Mouse (Mus musculus) midbrain, embryonic 14.5 days (tissue): Measurements from ENCODE around the gene Batf3. TPM values are rescaled to one million over a fixed set of nuclear protein-coding genes. Genes with fewer than 3 reads are reported as not detected.
A peak's percentile ranks its signal among the peaks of the same experiment; 100 is the strongest.

Source experiments
- ATAC-seq: fragments of 200-750 bp; cut with Nextera tagmentation; 2 replicates; pipeline ENCODE4 v1.8.0; 2017; ENCODE audit warnings: moderate number of reproducible peaks, moderate library complexity; ENCODE audit not compliant: low FRiP score, low TSS enrichment
- DNase-seq: peaks from one replicate; pipeline ENCODE4 v3.0.0-alpha.2; 2015
- H3K27ac ChIP-seq: fragments of 300-500 bp; sonication (generic); replicated peaks from 2 replicates; pipeline ENCODE4 v1.5.1; 2014; ENCODE audit warnings: mild to moderate bottlenecking, low read depth, low read length, moderate library complexity
- H3K27me3 ChIP-seq: fragments of 300-500 bp; sonication (generic); 2 replicates; pipeline ENCODE4 v1.6.1; 2014; ENCODE audit warnings: low read length, control low read depth, mixed read lengths; ENCODE audit not compliant: control insufficient read depth, insufficient read depth
- H3K36me3 ChIP-seq: fragments of 300-500 bp; sonication (generic); 2 replicates; pipeline ENCODE4 v1.6.1; 2014; ENCODE audit warnings: low read length, control low read depth; ENCODE audit not compliant: control insufficient read depth, insufficient read depth
- H3K4me1 ChIP-seq: fragments of 300-500 bp; sonication (generic); 2 replicates; pipeline ENCODE4 v1.6.1; 2014; ENCODE audit warnings: mild to moderate bottlenecking, antibody characterized with exemption, low read length, control low read depth; ENCODE audit not compliant: control insufficient read depth, insufficient read depth
- H3K4me2 ChIP-seq: fragments of 300-500 bp; sonication (generic); 2 replicates; pipeline ENCODE4 v1.6.1; 2014; ENCODE audit warnings: mild to moderate bottlenecking, low read length, moderate library complexity
- H3K4me3 ChIP-seq: fragments of 300-500 bp; sonication (generic); replicated peaks from 2 replicates; pipeline ENCODE4 v1.5.1; 2014; ENCODE audit warnings: low read depth, low read length
- H3K9ac ChIP-seq: fragments of 300-500 bp; sonication (generic); replicated peaks from 2 replicates; pipeline ENCODE4 v1.6.1; 2014; ENCODE audit warnings: mild to moderate bottlenecking, low read length, moderate library complexity
- H3K9me3 ChIP-seq: fragments of 300-500 bp; sonication (generic); 2 replicates; pipeline ENCODE4 v1.6.1; 2016; ENCODE audit warnings: low read length, control low read depth, mixed read lengths; ENCODE audit not compliant: control insufficient read depth
- WGBS: fragments of 180-500 bp; shearing (Covaris S2); extraction: QIAGEN DNeasy Blood & Tissue Kit; methylation state at CpG from one replicate; pipeline ENCODE4 v1.1.7; 2014; 5-methylcytosine and 5-hydroxymethylcytosine counted together
- polyA plus RNA-seq: library from polyadenylated mRNA; unstranded; fragments of >200 nt; fragmentation: Nextera tagmentation; extraction: Ambion mirVana; gene quantifications from 2 replicates; pipeline ENCODE4 v1.2.1, GENCODE M21; 2014

The Batf3 gene
- polyA plus RNA-seq, 1 experiment from 2014 or later = 0.61 TPM

DNA sequence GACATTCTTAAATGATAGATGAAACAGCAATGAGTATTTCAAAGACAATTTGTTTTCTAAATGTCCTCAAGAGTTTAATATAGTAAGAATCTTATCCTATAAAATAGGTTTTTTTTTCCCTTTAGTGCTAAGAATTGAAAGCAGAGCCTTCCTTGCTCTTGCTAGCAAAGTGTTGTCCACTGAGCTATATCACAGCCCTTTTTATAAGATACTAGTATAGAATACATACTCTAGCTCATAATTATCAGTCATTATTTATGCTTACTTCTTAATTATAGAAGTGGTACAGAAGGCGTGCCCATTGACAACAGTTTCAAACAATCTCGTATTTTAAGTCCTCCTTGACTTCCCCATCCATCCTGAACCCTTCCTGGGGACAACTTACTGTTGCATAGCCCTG lies 33.1 kb upstream of the Batf3 start:
- no peaks in the 10 kb centered on the region for H3K27me3 ChIP-seq
- H3K9ac ChIP-seq = no peak overlapping the region
- WGBS = 89% methylated on average over 2 of the region's 2 CpGs
- no peak for ATAC-seq
- H3K4me2 ChIP-seq = no peak overlapping the region
- H3K9me3 ChIP-seq = no peaks in the 10 kb centered on the region
- H3K27ac ChIP-seq = no peak overlapping the region
- no peaks in the 10 kb centered on the region for H3K36me3 ChIP-seq
- no peak overlapping the region for H3K4me3 ChIP-seq
- DNase-seq = no peak
- H3K4me1 ChIP-seq = peaks cover 9% of the 10 kb centered on the region

DNA sequence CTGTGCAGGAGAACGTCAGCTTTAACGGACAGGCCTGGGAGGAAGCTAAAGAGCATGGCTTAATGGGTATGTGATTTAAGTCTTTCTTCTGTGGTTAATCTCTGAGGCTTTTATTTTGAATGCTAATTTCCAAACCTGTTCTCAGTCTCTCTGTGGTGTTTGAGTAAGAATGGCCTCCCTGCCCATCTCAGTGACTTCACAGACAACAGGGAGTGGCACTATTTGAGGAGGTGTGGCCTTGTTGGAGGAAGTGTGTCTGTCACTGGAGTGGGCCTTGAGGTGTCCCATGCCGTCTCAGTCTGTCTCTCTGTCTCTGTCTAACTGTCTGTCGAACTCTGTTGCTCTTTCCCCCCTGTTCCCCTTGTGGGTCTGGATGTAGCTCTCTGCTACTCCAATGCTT lies 32.5 kb upstream of the Batf3 start:
- no peaks in the 10 kb centered on the region for H3K27me3 ChIP-seq
- H3K36me3 ChIP-seq = peaks cover 4% of the 10 kb centered on the region
- DNase-seq = no peak
- no peak overlapping the region for H3K27ac ChIP-seq
- H3K4me2 ChIP-seq = no peak overlapping the region
- H3K9me3 ChIP-seq = no peaks in the 10 kb centered on the region
- H3K4me3 ChIP-seq = no peak overlapping the region
- 81% methylated on average over 4 of the region's 4 CpGs for WGBS
- peaks cover 9% of the 10 kb centered on the region for H3K4me1 ChIP-seq
- no peak for ATAC-seq
- no peak overlapping the region for H3K9ac ChIP-seq

DNA sequence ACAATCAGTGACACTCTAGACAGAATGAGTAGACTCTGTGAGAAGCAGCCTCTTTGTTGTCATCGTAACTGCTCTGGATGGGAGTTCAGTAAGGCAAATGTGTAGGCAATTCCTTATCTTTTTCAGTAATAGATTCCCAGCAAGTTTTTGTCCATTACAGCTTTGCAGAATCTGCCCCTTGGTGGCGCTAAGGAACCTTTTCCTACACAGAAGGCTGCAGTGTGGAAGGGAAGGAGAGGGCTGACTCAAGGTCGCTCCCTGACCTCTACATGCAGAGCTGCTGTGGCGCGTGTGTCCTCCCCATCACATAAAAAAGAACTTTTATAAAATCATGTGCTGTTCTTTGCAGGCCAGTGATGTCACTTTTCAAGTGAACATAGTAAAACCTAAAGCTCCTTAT lies 29.3 kb upstream of the Batf3 start:
- DNase-seq = peak; percentile 9
- no peak for ATAC-seq

DNA sequence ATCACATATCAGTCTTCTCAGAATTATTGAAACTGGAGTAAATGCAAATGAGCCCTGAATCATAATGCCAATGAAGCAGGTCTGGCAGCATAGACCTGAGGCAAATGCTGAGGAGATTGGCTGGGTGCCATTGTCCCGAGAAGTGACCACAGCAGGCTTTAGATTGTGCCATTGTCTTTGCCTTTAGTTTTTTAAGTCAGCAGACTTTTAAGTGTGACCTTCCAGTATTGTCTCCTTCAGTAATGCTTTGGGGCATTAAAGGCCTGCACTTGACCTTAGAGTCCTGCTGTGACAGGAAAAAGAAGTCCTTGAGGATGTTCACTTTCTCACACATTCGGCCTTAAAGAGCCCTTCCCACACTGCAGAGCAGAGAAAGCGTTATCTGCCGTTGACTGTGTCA lies 27.4 kb upstream of the Batf3 start:
- no peak for DNase-seq
- no peak for ATAC-seq
- no peaks in the 10 kb centered on the region for H3K9me3 ChIP-seq
- peaks cover 23% of the 10 kb centered on the region for H3K36me3 ChIP-seq
- H3K4me2 ChIP-seq = no peak overlapping the region
- no peak overlapping the region for H3K27ac ChIP-seq
- H3K4me1 ChIP-seq = no peaks in the 10 kb centered on the region
- H3K27me3 ChIP-seq = no peaks in the 10 kb centered on the region
- WGBS = 88% methylated on average over 4 of the region's 4 CpGs
- H3K9ac ChIP-seq = no peak overlapping the region
- no peak overlapping the region for H3K4me3 ChIP-seq

More for the DNA sequence above, 29.3 kb upstream of the Batf3 start:
- 86% methylated on average over 5 of the region's 5 CpGs for WGBS
- Histone ChIP-seq H3K27me3 (no peaks in the 10 kb centered on the region), H3K4me1 (0 out of 2 replicates have a peak, but pooled peaks cover under 1% of the 10 kb centered on the region), H3K27ac (no peak overlapping the region), H3K9me3 (no peaks in the 10 kb centered on the region), H3K4me3 (no peak overlapping the region), H3K4me2 (no peak overlapping the region), H3K36me3 (peaks cover 17% of the 10 kb centered on the region), H3K9ac (no peak overlapping the region)

DNA sequence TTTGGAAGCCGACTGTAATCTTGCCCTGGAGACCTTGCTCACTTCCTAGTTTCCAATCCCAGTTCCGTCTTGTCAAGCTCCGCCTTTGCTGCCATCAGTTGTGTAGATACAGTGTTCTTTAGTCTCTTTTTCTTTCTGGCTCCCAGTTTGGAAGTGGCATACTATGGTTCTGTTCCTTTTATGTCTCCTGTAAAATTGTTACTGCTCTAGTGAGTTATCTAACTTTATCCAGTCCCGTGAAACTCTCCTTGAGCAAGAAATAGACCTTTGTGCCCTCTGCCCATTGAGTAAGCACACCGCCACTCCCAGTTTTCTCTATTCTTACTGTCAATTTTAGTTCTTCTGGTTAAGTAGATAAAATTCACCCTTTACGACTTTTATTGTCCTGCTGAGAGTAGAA lies 26.0 kb upstream of the Batf3 start:
- DNase-seq (no peak), ATAC-seq (no peak)
- 94% methylated on average over 6 of the region's 6 CpGs for whole genome bisulfite sequencing
- Histone ChIP-seq H3K9ac (no peak overlapping the region), H3K9me3 (no peaks in the 10 kb centered on the region), H3K4me2 (no peak overlapping the region), H3K4me1 (no peaks in the 10 kb centered on the region), H3K27ac (no peak overlapping the region), H3K27me3 (no peaks in the 10 kb centered on the region), H3K36me3 (peaks cover 23% of the 10 kb centered on the region), H3K4me3 (no peak overlapping the region)

DNA sequence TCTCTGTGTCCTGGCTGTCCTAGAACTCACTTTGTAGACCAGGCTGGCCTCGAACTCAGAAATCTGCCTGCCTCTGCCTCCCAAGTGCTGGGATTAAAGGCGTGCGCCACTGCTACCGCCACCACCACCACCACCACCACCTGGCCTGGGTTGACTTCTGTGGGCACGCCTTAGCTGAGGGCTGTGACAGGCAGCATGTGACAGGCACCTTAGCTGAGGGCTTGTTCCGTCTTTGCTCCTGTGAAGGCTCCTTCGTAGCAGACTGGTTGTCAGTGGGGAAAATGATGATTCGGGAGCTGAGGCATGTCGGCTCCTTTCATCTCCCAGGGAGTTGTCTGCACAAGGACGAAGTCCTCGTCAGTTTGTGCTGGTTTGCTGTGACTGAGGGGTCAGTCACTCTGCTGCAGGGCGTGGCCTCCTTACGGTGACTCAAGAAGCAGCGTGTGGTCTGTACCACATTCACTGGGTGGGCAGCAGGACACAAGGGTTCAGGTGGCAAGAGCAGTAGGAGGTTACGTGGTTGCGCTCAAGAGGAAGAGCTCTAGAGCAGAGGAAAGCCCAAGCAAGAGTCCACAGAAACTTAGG lies 25.2 kb upstream of the Batf3 start:
- no peaks in the 10 kb centered on the region for H3K4me1 ChIP-seq
- H3K27ac ChIP-seq = no peak overlapping the region
- ATAC-seq = no peak
- WGBS = 95% methylated on average over 16 of the region's 16 CpGs
- peaks cover 23% of the 10 kb centered on the region for H3K36me3 ChIP-seq
- no peak overlapping the region for H3K9ac ChIP-seq
- no peaks in the 10 kb centered on the region for H3K9me3 ChIP-seq
- DNase-seq = no peak
- no peaks in the 10 kb centered on the region for H3K27me3 ChIP-seq
- H3K4me3 ChIP-seq = no peak overlapping the region
- H3K4me2 ChIP-seq = no peak overlapping the region

DNA sequence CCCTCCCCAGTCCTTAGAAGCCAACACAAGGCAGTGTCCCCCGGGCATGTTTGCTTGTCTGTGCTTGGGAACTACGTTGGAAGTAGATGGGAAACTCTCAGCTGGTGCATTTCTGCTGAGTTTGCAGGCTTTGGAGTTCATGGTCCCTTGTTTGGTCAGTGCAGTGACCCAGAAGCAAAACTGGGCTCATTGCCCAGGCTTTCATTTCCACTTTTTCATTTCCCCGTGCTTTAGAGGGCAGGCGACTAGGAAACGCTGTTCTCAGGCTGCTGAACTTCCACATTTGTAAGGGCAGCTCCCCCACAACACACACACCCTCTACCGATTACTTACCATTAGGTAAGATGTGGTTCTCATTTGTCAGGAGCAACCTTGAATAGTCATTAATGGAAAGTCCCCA lies 24.6 kb upstream of the Batf3 start:
- H3K36me3 ChIP-seq = peaks cover 26% of the 10 kb centered on the region

DNA sequence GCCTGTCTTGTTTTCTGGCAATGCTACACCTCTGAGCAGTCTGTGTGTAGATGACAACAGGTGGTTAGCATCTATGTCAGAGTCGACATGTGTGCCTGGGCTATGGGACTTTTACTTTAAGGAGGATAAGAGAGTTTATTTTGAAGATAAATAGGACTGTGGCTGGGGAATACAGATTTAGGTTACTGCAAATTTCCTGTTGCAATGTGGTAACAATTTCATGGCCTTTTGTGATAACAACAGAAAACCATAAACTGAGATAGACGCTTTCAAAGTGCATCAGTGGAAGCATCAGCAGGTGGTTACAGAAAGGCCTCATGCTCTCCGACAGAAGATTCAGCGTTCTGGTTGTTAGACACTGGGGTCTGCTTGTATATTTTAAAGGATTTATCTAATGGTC lies 24.2 kb upstream of the Batf3 start:
- no peak for ATAC-seq
- Histone ChIP-seq H3K4me2 (no peak overlapping the region), H3K9me3 (no peaks in the 10 kb centered on the region), H3K4me3 (no peak overlapping the region), H3K4me1 (no peaks in the 10 kb centered on the region), H3K27ac (no peak overlapping the region), H3K36me3 (peaks cover 28% of the 10 kb centered on the region), H3K9ac (no peak overlapping the region), H3K27me3 (no peaks in the 10 kb centered on the region)
- no peak for DNase-seq
- WGBS = 89% methylated on average over 4 of the region's 4 CpGs

More for the DNA sequence above, 24.6 kb upstream of the Batf3 start:
- WGBS = 93% methylated on average over 6 of the region's 6 CpGs
- ATAC-seq (no peak), DNase-seq (no peak)
- Histone ChIP-seq H3K4me3 (no peak overlapping the region), H3K9ac (no peak overlapping the region), H3K9me3 (no peaks in the 10 kb centered on the region), H3K4me1 (no peaks in the 10 kb centered on the region), H3K27ac (no peak overlapping the region), H3K4me2 (no peak overlapping the region), H3K27me3 (no peaks in the 10 kb centered on the region)

DNA sequence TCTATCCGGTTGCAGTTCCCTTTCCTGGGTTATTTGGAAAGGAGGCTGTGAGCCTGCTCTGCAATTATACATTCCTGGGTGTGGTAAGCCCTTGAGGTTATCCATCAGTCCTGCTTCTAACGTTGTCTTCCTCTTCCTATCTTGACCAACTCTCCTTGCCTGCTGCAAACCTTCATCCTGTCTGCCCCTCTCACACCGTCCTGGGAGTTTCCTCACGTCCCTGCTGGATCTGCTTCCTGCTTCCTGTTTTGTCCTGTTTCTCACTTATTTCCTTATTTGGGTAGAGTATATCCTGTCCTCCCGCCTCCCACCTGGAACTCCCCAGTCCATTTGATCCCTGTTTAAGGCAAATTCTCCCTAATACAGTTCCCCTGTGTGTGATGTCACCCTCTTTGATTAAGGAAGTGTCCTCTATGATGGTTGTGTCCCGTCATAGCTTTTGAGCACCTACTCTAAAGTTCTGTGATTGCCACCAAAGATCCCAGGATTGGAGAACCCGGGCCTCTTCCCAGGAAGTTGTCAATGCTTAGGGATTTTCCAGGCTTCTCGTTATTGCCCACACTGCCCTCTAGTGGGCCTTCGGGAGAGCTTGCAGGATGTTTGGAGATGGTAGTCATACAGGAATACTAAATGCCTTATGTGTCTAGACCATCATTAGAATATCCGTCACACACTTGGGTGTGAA lies 22.3 kb upstream of the Batf3 start:
- H3K9ac ChIP-seq = no peak overlapping the region
- no peaks in the 10 kb centered on the region for H3K4me1 ChIP-seq
- H3K4me2 ChIP-seq = no peak overlapping the region
- no peaks in the 10 kb centered on the region for H3K27me3 ChIP-seq
- H3K27ac ChIP-seq = no peak overlapping the region
- whole genome bisulfite sequencing = 76% methylated on average over 10 of the region's 10 CpGs
- H3K36me3 ChIP-seq = peaks cover 23% of the 10 kb centered on the region
- no peak for ATAC-seq
- DNase-seq = peak; percentile 87
- H3K9me3 ChIP-seq = no peaks in the 10 kb centered on the region
- no peak overlapping the region for H3K4me3 ChIP-seq
